Mouse (Mus musculus): Measurements from ENCODE around the gene Alk.
"Not testable (repeated sequence)": the region's sequence is repeated elsewhere in the genome, so short reads cannot be mapped to it uniquely, and the experiment has no call there.

The Alk gene

DNA sequence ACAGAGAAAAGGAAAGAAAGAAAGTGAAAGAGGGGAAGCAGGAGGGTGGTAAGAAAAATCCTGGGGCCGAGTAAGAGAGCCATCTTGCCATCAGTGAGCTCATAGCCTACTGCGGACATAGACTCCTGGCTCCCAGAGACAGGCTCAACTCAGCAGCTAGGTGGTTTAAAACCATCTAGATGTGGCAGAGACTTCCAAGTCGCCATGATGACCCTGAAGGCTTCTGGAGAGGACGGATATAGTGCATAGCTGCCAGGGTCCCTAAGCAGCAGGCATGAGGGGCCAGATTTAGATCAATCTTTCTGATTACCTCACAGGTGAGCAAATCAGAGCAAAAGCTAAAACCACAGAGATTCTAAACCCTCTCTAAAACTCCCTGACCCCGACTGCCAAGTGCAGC is 76.9 kb downstream of the Alk start:
- DNase-seq (ENCODE audit: low spot score): no peak

DNA sequence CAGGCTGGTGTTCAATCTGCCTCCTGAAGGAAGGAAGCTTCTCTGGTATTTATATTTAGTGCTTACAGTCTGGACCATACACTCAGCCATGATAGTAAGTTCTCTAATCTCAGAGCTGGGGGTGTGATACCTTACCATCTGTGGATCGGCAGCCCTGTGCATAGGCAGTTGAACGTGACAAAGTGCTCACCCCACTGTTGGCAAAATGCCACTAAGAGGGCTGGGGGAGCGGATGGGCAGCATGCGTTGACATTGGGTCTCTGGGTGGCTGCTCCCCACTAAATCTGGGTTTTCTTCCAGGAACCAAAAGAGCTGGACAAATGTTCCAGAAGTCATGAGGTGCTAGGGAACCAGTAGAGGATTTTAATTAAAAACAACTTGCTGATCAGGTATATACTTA is 78.1 kb downstream of the Alk start:
- DNase-seq (ENCODE audit: low spot score): no peak

DNA sequence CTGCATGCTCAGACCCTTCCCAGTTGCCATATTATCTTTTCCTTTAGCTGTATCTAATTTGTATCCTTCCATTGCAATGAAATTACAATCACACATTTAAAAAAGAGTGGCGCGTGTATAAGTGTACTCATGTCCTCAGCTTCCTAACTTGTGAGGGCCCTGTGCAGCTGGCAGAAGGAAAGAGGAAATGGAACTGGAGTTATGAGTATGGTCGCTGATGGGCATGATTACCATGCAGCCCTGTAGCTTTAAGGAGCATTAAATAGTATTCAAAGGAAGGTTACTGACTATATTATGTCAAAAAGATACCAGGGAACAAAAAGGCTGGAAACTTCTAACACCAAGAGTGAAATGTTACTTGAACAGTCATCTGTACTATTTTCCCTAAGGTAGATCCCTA is 79.6 kb downstream of the Alk start:
- no peak for DNase-seq (ENCODE audit: low spot score)

DNA sequence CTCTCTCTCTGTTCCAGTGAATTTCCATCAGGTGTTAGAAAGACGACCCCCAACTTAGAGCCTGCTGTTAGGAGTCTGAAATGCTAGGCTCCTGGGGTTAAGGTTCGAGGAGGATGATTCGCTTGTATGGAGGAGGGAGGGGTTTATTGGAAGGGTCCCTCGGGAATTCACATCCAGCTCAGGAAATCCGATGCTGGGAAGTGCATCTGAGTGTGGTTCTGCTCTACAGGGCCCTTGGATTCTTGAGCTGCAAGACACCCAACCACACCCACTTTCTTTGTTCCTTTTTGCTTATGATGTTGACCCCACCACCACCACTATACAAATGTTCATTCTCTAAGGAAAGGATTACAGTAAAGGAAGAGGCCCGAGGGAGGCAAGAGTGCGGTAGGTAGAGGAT is 81.4 kb downstream of the Alk start:
- peak; percentile 4 for DNase-seq (ENCODE audit: low spot score)

DNA sequence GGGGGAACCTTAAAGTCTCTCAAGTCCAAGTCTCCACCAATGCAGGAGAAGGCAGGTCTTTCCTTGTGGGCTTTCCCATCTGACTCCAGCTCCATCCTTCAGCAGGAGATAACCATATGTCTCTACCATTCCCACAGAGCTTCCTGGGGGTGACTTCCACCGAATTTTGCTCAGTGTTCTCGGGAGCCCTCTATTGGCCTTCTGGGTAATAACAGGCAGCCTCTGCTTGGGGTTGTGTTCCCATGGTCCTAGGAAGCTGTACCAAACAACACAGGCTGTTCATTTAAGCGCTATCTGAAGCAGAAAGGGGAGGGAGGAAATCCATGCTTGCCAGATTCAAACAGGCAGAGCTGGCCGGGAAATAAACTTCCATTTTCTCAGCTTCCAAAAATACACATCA is 82.0 kb downstream of the Alk start:
- peak; percentile 70 for DNase-seq (ENCODE audit: low spot score)

DNA sequence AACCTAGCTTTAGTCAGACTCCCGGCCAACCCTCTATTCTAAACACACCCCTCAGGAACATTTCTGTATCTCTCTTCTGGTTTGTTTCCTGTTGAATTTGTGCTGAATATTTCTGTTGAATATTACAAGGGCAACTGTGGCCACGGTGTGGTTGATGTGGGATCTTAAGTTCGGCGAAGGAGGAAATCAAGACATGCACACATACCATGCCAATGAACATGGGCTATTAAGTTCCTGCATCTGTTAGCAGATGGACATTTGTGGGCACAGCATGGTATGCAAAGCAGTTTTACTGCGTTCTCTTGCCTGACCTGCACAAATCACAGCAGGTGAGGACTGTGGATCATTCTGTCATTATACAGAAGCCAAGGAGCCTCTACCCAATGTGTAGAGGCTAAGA is 83.1 kb downstream of the Alk start:
- no peak for DNase-seq (ENCODE audit: low spot score)

DNA sequence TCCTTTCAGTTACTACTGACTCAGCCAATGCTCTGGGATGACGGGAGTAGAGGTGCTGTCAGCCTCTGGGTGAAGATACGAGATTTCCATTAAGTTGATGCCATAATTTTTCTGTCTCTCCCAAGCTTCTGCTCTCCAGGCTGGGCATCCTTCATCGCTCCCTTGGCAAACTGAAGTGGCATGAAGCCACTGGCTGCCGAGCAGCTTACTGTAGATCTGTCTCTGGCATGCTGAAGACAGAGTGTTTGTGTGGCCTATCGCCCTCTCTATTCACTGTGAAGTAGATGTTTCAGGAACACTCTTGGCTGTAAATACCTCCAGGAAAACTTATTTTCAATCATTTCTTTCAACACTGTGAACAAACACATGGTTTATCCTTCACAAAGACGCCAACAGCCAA is 93.7 kb downstream of the Alk start:
- DNase-seq (ENCODE audit: low spot score): no peak

DNA sequence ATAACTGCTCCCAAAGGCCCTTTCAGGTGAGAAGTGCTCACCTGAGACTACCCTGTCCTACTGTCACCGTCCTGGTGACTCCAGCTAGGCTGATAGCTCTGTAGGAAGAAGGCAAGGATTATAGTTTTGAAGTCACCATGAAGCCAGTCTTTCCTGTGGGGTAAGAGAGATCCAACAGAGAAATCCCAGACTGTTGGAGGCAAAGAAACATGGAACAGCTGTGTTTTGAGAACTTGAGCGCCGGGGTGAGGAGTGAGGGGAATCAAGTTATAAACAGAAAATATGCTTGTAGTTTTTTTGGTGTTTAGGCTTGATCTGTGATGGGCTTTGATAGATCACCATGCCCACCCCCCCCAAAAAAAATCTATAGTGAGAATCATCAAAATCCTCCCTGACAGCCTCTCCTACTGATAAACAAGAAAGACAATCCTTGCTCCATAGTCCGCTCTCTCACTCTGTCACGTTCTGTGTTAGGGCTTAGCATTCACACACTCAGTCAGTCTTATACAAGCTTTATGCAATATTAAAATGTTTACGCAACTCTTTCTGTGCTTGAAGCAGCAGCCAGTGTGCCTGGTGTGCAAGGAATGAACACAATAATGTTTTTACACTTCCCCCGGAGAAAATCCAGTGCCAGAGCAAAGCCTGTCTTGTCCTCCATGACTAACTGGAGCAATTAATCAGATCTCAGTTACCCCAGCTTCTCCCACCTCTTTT is 95.6 kb downstream of the Alk start:
- DNase-seq (ENCODE audit: low spot score): no peak

DNA sequence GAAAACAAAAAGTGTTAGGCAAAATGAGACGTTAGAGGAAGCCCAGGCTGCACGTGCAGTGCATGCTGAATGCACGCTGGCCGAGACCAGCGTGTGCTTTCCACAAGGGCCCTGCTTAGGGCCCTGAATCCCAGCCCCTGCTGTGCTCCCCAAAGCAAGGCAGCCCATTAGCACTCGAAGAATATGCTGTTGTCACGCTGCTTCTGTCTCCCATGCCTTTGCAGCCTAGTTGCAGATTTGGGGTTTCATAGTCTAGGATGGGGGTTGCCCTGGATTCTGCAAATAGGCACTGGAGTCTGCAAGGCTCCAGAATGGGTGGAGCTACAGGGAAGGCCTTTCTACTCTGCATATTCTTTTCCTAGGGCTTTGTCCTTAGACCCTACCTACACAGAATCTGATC is 99.2 kb downstream of the Alk start:
- peak; percentile 4 for DNase-seq (ENCODE audit: low spot score)

DNA sequence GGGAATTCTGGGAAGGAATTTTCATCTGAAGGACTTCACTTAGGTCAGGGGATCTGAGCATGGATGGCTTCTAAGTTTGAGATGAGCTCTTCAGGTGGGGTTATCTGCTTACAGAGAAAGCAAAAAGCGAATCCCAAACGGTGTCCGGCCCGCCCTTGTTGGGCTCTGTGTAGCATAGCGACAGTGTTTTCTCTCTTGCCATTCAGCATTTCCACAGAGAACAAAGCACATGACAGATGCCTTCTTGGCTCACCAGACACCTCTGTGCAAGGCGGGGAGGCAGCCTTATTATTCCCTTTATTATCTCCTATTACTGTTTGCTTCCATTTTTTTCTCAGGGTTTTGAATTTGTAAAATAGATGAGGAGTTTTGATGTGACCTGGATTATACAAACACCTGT is 99.8 kb downstream of the Alk start:
- DNase-seq (ENCODE audit: low spot score): peak; percentile 9

DNA sequence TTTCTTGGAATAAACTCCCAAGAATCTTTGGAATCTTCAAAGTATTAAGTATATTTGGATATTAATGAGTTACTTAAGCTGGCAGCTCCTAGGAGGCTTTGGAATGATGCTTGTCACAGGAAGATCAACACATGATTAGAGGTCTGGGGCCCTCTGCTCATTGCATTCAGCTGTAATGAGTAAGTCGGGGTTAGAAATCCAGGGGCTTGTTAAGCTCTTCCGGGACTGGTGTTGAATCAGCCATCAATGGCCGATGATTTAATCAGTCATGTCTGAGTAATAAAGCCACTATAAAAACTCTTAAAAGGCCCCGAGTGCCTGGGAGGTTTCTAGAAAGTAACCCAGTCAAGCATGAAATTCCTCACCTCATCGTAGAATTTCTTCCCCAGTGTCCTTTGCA is 109.0 kb downstream of the Alk start:
- no peak for DNase-seq (ENCODE audit: low spot score)

DNA sequence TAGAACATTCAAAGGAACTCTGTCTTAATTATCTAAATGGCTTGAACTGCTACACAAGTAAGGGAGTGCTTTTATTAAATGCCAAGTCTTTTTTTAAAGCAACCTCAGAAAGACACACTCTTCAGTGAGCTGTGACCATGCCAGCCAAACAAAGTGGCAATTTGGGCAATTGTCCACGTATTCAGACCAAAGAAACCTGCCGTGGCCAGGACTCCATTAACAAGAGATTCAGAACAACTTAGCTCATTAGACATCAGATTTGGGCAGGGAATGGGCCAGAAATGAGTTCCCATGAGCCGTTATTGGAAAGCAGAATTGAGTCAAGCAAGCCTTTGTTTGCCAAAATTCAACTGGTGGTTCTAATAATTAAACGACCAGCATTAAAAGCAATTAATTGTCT is 118.8 kb downstream of the Alk start:
- DNase-seq (ENCODE audit: low spot score): no peak

DNA sequence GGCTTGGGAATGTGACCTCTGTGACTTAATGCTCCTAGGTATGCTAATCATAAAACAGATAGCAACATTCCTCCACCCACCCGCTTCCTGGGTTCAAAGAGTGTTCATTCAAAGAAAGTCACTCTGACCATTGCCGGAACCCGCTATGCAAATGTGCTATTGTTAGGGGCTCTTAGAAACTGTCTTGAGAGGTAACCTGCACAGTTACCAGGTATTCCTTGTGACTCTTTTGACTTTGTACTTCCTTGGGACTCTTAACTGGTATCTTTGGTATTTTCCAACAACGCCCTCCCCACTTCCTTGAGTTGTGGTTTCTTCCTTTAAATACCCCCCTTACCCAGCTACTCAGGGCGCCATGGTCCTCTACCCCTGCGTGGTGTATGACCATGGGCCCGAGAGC is 125.2 kb downstream of the Alk start:
- DNase-seq (ENCODE audit: low spot score): not testable (repeated sequence)

DNA sequence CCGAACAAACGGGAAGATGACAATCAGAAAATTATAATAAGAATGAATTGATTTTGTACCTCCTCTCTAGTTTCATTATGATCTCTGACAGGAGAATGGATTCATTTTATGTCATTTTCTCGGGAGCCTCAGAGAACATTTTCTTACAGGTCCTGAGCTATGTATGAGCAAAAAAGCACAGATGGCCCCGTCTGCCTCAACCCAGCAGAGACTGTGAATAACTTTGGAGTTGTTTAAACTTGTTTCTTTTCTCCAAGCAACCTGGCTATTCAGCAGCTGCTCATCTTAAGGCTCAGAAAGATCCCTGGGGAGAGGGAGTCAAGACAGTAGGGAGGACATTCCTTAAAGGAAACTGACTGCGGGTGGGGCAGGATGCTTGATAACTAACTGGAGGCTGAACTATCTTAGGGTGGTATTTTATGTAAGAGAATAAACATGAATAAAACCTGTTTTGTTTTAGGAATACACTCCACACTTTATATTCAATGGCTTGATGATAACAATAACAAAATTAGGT is 126.5 kb downstream of the Alk start:
- no peak for DNase-seq (ENCODE audit: low spot score)

DNA sequence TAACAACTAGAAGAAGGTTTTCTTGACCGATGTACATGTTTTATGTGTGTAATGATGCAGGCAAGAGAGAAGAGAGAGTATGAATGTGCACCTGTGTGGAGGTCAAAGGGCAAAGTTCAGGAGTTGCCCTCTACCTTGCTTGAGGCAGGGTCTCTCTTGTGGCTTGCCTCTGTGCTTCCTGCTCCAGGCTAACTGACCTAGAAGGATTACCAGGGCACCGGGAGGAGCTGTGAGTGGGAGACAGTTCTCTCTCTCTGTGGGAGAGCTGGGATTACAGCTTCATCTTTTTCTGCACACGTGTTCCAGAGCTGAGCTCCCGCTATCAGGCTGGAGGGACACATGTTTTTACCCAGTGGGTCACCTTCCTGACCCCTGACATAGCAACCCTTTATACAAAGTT is 127.5 kb downstream of the Alk start:
- peak; percentile 5 for DNase-seq (ENCODE audit: low spot score)

DNA sequence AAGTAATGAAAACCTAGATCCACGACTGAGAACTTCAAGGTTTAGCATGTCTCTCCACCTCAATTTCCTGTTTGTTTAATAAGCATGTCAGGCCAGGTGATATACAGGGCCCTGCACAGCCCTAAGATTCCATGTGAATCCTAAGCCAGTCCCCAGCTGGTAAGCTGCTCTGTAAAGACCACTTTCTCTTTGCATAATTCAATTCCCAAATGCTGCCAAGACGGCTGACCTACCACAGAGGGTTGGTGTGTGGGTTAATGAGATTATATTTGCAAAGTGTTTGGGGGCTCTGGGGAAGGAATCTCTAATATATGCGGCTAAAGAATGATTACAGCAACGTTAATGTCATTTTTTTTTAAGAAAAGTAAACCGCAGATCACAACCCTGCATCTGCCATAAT is 130.3 kb downstream of the Alk start:
- DNase-seq (ENCODE audit: low spot score): no peak

DNA sequence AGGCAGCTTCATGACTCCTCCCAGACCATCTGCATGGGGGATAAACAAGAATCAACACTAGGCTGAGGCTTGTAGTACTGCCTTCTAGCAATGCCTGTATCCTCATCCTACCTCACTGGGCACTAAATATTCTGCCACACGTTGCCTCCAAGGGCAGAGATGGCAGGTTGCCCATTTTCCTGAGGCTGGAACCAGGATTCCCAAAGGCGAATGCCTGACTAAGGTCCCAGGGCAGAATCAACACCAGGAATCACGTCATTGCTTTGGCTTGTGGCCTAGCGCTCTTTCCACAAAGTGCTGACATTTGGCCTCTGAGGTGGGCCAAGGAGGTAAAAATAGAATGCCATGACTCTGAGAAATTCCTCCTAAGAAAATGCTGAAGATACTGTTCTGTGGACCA is 155.9 kb downstream of the Alk start:
- no peak for DNase-seq (ENCODE audit: low spot score)

DNA sequence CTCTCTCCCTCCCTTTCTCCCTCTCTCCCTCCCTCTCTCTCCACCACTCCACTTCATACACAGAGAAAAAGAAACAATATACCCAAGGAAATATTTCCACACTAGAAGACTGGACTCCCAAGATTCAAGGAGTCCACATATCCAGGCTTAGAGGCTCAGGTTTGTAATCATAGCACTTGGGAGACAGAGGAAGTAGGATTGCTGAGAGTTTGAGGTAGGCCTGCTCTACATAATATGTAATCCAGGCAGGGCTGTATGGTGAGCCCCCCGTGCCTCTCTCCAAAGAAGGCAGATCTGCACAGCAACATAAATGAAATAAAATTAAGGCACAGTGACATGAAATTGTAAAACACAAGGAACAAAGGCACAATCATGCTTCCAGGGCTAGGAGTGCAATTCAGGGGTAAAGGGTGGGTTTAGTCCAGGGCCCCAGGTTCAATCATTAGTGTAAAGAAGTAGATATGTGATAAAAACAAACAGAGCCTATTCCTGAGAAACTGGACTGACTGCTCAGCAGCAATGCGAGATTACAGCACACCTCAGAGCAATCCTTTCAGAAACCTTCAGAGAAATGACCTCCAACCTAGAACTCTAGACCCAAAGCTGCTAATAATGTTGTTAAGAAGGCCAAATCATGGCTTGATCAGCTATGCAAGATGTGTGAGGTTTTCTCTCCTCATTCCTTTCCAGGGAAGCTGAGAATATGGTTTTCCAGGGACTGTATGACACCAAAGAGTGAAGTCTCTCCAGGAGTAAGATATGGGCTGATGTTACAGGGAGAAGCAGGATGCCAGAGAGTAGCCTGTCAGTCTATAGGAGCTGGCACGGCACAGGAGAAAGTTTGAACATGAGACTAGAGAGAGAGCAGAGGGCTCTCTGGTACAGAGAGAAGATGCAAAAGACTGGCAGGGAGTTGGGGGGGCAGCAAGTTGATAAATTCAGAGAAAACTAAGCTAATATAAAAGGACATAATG is 158.9 kb downstream of the Alk start:
- no peak for DNase-seq (ENCODE audit: low spot score)

DNA sequence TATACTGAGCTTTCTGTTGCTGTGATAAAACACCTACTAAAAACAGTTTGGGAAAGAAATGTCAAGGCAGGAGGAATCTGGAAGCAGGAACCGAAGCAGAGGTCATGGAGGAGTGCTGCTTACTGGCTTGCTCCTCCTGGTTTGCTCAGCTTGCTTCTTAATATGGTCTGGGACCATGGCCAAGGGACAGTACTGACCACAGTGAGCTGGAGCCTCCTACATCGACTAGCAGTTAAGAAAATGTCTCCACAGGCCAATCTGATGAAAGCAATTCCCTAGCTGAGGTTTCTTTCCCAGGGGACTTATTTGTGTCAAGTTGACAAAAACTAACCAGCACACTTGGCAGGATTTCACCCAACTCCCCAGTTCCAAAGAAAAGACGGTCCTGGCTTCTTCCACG is 187.0 kb downstream of the Alk start:
- DNase-seq (ENCODE audit: low spot score): no peak

DNA sequence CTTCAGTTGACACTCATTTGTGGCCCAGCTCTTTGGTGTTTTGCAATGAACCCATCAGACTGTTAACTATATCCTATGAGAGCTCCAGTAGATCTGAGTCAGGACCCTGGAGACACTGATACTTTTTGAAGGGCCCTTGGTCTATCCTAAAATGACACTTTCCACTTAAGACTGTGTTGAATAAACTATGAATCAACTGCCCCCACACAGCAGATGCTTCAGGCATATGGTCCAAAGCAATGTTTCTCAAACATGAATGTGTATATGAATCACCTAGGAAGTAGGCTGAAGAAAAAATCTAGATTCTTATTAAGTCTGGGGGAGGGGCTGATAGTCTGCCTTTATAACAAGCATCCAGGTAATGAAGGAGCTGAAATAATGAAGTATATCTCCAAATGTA is 189.8 kb downstream of the Alk start:
- no peak for DNase-seq (ENCODE audit: low spot score)

DNA sequence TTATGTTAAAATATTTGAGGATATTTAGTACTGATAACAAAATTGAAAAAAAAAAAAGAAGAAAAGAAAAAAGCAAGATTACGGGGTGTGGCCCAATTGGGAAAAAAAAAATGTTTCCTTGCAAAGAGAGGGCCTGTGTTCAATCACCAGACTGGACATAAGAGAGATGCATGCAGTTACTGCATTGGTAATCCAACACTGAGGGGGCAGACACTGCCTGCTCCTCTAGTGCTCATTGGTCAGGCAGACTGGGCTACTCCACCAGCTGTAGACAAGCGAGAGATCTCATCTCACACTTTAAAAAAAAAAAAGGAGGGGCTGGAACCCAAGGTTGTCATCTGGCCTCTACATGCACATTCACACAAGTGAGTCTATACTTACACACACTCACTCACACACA is 199.6 kb downstream of the Alk start:
- DNase-seq (ENCODE audit: low spot score): no peak

DNA sequence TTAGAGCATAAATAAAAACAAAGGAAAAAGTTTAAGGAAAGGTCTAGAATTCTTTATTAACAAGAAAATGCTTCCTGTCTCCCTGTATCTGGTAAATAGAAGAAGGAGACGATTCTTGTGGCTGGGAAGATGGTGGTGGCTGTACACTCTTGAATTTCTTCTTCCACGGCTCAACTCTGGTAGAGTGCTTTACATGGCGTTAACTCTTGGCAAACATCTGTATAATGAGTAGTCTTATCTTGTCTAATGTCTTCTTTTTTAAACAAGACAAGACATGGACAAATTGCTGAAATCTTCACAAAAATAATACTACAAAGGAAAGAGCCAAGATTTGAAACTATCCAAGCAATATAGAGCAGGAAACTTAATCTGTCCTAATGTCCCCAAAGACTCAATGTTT is 202.6 kb downstream of the Alk start:
- no peak for DNase-seq (ENCODE audit: low spot score)

DNA sequence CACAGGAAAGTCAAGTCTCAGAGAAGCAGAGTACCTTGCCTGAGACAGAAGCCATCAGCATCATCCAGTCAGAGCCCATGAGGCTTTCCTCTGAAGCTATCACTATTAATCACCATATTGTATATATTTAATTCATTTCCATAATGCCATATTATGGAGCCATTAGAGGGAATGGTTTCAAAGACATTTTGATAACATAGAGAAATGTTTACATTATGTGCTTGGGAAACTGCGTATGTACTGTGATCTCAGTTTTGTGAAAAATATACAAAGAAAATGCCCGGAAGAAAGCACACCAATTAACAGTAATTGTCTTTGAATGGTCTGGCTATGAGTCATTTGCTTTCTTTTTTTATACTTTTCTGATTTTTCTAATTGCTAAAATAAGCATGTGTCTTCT is 203.1 kb downstream of the Alk start:
- no peak for DNase-seq (ENCODE audit: low spot score)

All from embryo, embryonic 10.5 days (tissue).